Mouse (Mus musculus) kidney, postnatal 25 days (tissue): ENCODE results near the gene Col5a3.
A peak's percentile ranks its signal among the peaks of the same experiment; 100 is the strongest.
"Not testable (repeated sequence)": the region's sequence is repeated elsewhere in the genome, so short reads cannot be mapped to it uniquely, and the experiment has no call there.

Experiments used
- DNase-seq, 2 experiments: peaks; one replicate each; pipeline ENCODE4 v3.0.0; 2021; ENCODE audit warnings: mixed read lengths in 2 of 2

The Col5a3 gene

GRCm38 (mm10) chr9:20814521-20815272 lies at the start of gene Col5a3:
Gene Col5a3, minus strand, starts transcription at chr9:20815067.
- peak; percentile 43 to 72 for DNase-seq

- no peak for DNase-seq
These were observed 47.4 kb upstream of the Col5a3 start for GRCm38 (mm10) chr9:20862225-20862624.

- DNase-seq: peak in 1 of 2 experiments; percentile 40
These were observed 47.0 kb upstream of the Col5a3 start for GRCm38 (mm10) chr9:20861821-20862220.

- DNase-seq: no peak
These were observed 45.1 kb upstream of the Col5a3 start for GRCm38 (mm10) chr9:20859926-20860325.

GRCm38 (mm10) chr9:20857131-20857530 lies 42.3 kb upstream of the Col5a3 start:
- DNase-seq: peak; percentile 61 to 72

- DNase-seq: no peak
These were observed 35.3 kb upstream of the Col5a3 start for GRCm38 (mm10) chr9:20850179-20850578.

GRCm38 (mm10) chr9:20842670-20843069 lies 27.8 kb upstream of the Col5a3 start:
- DNase-seq: peak in 1 of 2 experiments; percentile 17

- no peak for DNase-seq
These were observed 27.3 kb upstream of the Col5a3 start for GRCm38 (mm10) chr9:20842211-20842610.

- no peak for DNase-seq
These were observed 24.1 kb upstream of the Col5a3 start for GRCm38 (mm10) chr9:20838931-20839330.

- no peak for DNase-seq
These were observed 22.5 kb upstream of the Col5a3 start for GRCm38 (mm10) chr9:20837184-20837947.

- not testable (repeated sequence) for DNase-seq
These were observed 20.6 kb upstream of the Col5a3 start for GRCm38 (mm10) chr9:20835431-20835954.

- no peak for DNase-seq
These were observed 20.0 kb upstream of the Col5a3 start for GRCm38 (mm10) chr9:20834881-20835280.

GRCm38 (mm10) chr9:20830901-20831643 lies 16.2 kb upstream of the Col5a3 start:
- peak; percentile 96 to 98 for DNase-seq

- DNase-seq: no peak
These were observed 13.3 kb upstream of the Col5a3 start for GRCm38 (mm10) chr9:20828127-20828526.

GRCm38 (mm10) chr9:20825781-20826180 lies 10.9 kb upstream of the Col5a3 start:
- DNase-seq: no peak

- DNase-seq: no peak
These were observed 8.0 kb upstream of the Col5a3 start for GRCm38 (mm10) chr9:20822821-20823220.

- DNase-seq: no peak
These were observed 5.1 kb upstream of the Col5a3 start for GRCm38 (mm10) chr9:20820001-20820400.

- DNase-seq: no peak
These were observed 3.4 kb upstream of the Col5a3 start, which contains the start of gene Rdh8 for GRCm38 (mm10) chr9:20818236-20818635. Gene Rdh8, plus strand, starts transcription at chr9:20818503.

GRCm38 (mm10) chr9:20812537-20813271 lies 2.2 kb downstream of the Col5a3 start:
- peak in 1 of 2 experiments; percentile 44 for DNase-seq

- DNase-seq: no peak
These were observed 4.1 kb downstream of the Col5a3 start for GRCm38 (mm10) chr9:20810773-20811172.

- no peak for DNase-seq
These were observed 4.6 kb downstream of the Col5a3 start for GRCm38 (mm10) chr9:20810271-20810670.

GRCm38 (mm10) chr9:20805706-20806105 lies 9.2 kb downstream of the Col5a3 start:
- DNase-seq: no peak
